Mouse (Mus musculus): Measurements from ENCODE around the gene Slc6a9.

The Slc6a9 gene

GRCm38 (mm10) chr4:117878703-117879102 lies 44.4 kb downstream of the Slc6a9 start:
- DNase-seq (ENCODE audit: low spot score): no peak

DNA sequence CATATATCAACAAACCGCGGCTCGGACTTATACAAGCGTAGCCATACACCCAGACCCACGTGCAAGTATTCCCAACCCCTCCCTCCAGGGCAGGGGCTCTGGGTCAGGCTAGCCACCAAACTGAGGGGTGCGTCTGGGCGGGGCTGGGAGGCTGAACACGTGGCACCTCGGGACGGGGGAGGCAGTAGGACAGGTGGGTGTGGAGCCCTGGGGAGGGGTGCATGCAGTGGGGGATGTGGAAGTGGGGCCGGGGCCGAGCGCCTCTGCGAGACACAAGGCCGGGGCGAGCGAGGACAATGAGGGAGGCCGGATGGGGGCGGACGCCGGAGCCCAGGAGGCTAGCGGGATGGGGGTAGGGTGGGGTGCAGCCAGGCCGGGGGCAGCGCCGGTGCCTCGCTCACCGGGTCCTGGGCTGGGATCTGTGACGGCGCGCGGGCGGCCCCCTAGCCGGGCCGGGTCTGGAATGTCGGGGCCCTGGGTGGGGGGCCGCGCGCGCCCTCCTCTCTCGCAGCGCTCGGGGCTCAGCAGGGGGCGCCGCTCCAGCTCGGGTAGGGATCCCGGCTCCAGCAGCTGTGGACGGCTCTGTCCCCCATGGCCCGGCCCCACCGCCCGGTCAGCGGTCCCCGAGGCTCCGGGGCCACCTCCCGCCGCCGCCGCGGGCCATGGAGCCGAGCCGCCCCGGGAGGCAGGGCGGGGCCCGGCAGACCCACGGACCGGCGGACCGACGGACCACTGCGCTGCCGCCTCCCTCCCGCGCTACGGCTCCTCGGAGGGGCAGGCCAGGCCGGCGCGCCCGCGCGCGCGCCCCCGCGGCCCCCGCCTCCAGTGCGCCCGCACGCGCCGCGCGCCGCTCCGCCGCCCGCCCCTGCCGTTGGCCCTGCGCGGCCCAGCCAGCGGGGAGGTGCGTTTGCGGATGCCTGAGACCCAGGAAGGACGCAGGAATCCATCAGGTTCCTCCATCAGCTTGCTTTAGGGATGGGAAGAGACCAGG lies 48.7 kb downstream of the Slc6a9 start, which contains the start of gene B4galt2:
Gene B4galt2, minus strand, starts transcription at position 787 of the 991 bp plus-strand sequence.
- DNase-seq (ENCODE audit: low spot score): peak; percentile 37

DNA sequence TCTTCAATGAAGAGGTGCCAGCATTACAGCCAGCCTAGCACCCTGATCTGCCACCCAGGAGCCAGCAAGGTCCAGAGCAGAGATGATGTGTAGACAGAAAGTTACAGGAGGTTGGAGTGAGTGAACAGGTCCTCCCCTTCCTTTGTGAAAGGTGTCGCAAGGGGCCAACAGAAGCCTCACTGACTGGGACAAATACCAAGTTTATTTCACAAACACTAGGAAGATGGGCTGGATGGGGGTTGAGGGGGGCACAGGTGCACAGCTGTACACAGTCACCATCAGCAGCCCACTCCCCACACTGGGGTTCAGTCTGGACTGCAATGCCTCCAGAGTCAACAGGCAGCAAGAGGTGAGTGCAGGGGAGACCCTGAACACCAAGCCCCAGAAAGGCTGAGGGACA lies 49.8 kb downstream of the Slc6a9 start:
- DNase-seq (ENCODE audit: low spot score): no peak

DNA sequence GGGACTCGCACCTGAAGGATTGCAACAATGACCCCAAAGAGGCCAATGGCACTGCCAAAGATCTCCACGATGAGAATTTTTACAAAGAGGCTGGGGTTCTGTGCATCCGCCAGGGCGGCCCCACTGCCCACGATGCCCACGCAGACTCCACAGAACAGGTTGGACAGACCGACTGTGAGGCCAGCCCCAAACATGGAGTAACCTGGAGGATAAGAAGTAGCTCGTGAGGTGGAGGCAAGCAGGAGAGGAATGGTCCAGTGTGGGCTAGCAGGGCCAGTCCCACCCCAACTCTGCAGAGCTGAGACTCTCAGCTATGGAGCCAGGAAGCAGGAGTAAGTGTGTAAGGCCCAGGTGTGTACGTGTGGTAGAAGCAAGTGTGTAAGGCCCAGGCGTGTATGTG lies 50.8 kb downstream of the Slc6a9 start:
- no peak for DNase-seq (ENCODE audit: low spot score)

DNA sequence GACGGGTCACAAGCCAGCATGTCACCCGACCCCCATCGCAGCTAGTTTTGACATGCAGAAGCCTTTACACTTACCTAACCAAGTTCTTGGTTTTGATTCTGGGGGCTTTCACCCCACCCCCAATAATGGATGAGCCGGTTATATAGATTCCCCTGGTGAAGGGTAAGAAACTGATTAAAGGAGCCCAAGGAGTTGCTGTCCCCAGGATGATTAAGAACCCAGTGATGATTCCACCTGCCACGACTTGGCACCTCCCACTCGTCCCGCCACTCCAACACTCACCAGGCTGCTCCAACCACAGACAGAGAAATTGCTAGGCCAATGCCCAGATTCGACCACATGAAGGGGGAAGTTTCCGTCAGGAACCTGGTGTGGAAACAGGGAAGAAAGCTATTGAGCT lies 51.7 kb downstream of the Slc6a9 start:
- no peak for DNase-seq (ENCODE audit: low spot score)

DNA sequence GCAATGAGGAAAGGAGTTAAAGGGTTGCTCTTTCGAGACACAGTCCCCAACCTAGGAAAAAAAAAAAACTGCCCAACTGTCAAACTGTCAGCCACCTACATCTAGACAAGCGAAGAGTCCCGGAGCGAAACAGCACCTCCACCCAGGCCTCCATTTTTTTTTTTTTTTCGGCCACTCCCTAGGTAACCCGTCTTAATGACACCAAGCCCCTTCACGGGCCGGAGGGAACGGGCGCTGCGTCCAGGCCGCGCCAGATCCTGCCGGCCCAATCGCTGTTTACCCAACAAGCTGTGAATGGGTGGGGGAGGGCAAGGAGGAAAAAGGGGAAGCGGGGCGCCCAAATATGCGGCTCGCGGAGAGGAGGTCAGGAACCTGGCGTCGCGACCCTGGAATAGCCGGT lies 52.3 kb downstream of the Slc6a9 start:
- DNase-seq (ENCODE audit: low spot score): no peak

GRCm38 (mm10) chr4:117887133-117887532 lies 52.8 kb downstream of the Slc6a9 start, which contains the start of gene Atp6v0b:
Gene Atp6v0b, minus strand, starts transcription at chr4:117887333.
- DNase-seq (ENCODE audit: low spot score): peak; percentile 94

GRCm38 (mm10) chr4:117887920-117888319 lies 53.6 kb downstream of the Slc6a9 start:
- DNase-seq (ENCODE audit: low spot score): no peak

DNA sequence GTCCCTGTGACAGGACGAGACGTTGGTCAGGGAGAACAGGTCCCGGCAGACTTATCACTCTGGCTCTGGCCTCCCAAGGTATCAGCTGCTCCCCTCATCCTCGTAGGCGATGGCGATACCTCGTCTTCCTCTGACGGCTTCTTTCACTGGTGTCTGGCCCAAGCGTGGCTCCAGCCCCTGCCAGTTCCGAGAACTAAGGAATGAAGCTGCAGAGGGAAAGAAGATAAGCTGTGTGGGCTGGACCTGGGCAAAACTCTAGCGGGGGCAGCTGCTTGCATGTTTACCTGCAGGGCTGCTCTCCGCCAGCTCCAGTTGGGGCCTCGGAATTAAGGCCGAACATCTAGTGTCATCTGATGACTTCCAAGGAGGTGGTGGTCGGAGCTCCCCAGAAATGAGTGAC lies 55.2 kb downstream of the Slc6a9 start:
- no peak for DNase-seq (ENCODE audit: low spot score)

DNA sequence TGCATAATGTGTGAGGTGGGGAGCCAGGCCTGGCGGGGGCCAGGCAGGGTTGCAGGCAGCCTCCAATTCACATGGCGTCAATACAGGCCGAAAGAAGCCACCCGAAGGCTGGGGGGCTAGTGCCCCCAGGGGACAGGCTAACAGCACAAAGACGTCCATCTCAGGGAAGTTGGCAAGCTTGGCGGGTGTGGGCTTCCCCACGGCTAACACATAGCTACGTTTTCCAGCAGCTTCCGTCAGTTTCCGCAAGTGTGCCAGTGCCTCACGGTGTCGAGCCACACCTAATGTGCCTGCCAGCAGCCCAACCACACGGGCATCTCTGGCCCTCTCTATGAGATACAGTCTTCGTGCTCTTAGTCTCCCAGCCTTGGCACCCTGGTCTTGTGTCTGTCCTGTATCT lies 55.7 kb downstream of the Slc6a9 start:
- DNase-seq (ENCODE audit: low spot score): no peak

DNA sequence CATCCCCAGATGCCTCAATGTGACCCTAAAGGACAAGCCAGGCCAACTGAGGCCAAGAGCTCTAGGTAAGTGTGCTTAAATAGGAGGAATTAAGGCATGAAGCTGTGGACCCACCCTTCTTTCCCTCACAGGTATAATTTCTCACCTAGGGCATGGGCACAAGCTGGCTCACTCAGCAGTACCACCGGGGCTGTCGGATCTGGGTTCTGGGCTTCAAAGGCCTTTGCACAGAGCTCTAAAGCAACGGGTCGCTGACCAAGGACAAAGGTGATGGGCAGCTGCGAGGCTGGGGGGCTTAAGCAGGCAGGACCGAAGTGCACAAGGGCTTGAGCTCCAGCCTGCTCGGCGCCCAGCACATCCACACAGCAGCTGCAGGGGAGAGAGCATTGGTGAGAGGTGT lies 56.4 kb downstream of the Slc6a9 start:
- no peak for DNase-seq (ENCODE audit: low spot score)

DNA sequence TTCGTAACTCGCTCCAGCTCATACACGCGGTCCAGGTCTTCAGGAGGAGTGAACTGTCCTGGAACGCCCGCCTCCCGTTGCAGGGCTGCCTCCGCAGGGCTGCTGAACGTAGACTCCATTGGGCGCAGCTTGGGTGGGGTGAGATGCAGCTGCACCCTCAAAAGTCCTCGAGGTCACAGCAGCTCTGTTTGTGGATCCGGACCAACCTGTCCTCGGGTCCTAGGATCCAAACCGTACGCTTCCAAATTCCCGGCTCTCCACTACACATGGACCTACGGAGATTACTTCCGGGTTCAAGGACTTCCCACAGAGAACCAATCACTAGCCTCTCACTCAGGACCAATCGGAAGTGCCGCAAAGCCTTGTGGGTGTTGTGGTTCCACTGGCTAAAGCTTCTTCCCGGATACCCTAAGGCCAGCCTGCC lies 57.4 kb downstream of the Slc6a9 start, which contains the start of gene Dph2:
Gene Dph2, minus strand, starts transcription at position 295 of the 424 bp plus-strand sequence.
- DNase-seq (ENCODE audit: low spot score): peak; percentile 78

GRCm38 (mm10) chr4:117893376-117893775 lies 59.1 kb downstream of the Slc6a9 start:
- peak; percentile 71 for DNase-seq (ENCODE audit: low spot score)

GRCm38 (mm10) chr4:117894601-117895000 lies 60.3 kb downstream of the Slc6a9 start:
- no peak for DNase-seq (ENCODE audit: low spot score)

- no peak for DNase-seq (ENCODE audit: low spot score)
Observed at GRCm38 (mm10) chr4:117895339-117895738, 61.0 kb downstream of the Slc6a9 start.

DNA sequence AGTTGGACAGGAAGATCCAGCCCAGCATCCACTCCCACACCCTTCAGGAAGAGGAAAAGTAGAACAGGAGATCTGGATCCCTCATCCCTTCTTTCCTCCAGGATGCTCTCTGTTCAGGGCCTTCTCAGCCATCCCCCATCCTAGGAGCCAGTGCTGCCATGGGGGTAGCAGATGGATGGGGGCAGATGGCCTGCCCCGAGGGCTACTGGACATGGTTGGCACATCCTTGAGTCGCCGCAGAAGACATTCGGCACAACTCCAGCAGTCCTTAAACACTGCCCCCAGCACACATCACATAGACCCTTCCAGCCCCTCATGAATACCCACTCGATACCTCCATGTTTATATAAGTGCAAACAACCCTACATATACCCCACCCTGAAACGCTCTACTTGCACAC lies 61.7 kb downstream of the Slc6a9 start:
- no peak for DNase-seq (ENCODE audit: low spot score)

DNA sequence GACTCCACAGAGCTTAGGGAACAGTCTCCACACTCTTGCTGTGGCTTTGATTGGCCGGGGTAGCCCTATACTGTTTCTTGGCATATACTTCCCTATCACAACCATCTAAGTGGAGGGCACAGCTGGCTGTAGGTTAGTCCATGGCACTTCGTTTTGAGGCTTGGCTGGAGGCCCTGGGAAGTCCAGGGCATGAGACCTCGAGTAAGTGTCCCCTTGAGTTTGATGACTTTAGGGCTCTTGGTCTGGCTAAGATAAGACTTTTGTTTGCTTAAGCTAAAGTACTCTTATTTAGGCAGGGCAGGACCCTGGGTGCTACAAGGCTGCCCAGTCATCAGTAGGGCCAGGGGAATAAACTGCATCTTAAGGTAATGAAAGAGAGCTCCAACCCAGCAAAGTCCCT lies 63.8 kb downstream of the Slc6a9 start:
- DNase-seq (ENCODE audit: low spot score): no peak

DNA sequence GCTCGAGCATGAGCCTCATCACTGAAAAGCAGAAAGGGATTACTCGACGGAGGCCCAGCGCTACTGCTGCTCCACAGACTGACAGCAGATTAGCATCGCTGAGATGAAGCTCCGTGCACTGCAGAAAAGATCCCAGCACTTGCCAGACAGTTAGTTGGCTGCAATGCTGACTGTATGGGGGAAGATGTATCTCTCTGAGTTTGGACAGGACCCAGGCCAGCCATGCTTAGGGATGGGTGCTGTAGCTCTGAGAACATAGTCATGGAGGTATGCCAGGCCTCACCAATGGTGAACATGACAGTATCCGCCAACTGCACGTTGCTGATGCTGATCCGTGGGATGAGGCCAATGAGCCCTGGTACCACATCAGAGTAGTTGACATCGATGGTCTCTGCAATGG lies 69.8 kb downstream of the Slc6a9 start:
- DNase-seq (ENCODE audit: low spot score): no peak

DNA sequence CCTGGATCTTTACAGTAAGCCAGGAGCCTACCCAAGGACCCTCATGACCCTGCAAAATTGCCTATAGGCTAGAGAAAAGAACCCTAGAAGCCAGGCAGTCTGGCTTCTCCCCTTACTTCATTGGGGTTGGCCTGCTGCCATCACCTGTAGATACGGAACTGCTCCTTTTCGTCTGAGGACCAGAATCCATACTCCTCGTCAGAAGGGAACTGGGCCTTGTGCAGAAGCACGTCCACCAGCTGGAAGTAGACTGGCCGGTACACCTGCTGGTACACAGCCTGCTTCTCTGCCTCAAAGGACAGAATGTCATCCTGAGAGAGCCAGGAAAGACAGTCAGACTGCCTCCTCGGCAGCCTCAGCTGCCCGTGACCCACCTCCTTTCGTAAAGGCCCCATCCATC lies 70.5 kb downstream of the Slc6a9 start:
- DNase-seq (ENCODE audit: low spot score): no peak

DNA sequence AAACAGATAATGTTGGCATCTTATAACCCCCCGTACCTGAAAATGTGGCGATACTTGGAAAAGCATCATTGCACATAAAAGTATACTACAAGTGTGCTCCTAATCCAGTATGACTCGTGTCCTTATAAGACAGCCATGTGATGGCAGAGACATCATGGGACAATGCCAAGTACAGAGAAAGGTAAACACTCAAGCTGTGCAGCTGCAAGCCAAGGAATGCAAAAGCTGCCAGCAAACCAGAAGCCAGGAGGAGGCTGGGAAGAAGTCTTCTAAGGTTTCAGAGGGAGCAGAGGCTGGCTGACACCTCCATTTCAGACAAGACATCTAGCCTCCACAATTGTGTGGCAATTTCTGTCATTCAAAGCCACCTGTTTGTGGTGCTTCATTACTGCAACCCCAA lies 71.9 kb downstream of the Slc6a9 start:
- peak; percentile 46 for DNase-seq (ENCODE audit: low spot score)

GRCm38 (mm10) chr4:117908834-117909453 lies 74.6 kb downstream of the Slc6a9 start:
- no peak for DNase-seq (ENCODE audit: low spot score)

GRCm38 (mm10) chr4:117912131-117912561 lies 77.8 kb downstream of the Slc6a9 start:
- DNase-seq (ENCODE audit: low spot score): no peak

DNA sequence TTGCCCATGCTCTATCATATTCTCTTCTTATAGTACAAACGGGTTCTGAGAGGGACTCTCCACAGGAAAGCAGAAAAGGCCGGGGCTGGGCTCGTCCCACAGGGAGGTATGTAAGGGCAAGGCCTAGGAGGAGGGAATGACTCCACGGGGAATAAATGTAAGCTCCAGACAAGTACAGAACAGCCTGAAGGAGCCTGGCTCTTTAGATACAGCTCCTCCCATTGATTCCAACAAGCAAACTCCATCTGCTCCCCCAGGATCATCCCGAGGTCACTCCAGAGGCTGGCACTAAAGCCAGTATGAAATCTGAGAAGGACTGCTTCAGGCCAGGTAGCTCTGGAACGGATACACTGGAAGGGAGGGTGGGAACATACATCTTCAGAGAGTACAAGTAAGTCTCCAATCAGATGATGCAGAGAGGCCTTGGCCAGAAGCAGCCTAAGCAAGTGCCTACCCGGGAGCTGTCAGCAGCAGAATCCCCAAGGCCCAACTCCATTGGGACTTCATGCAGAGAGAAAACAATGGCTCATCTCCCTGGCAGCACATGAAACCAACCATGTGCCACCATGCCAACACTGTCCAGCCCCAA lies 78.5 kb downstream of the Slc6a9 start:
- no peak for DNase-seq (ENCODE audit: low spot score)
